ENCODE assay signal across 9 mouse cellular contexts in the genomic region with DNA sequence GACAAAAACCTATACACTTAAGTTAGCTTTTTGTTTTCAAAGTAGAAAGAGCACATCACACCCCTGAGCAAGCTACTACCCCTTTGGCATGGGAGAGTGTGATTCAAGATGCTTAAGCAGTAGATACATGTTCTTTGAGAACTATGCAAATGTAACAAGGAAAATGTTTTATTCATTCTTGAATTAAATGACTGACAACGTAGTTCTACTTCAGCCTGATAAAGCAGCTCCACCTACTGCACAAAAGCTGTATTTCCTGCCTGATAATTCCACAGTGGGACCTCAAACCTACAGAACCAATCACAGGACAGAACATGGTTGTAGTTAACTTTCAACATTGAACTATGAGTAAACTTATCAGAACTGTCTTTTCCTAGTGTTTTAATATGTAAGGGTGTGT.
DNase-seq lines count a peak whose midpoint lies in the region; ATAC-seq lines count a peak whose summit lies in the region.
"Had no signal": no experiment of that assay in that cellular context is flagged by ENCODE, and none has a peak within 500 bp of the region (broad histone marks: within the 10 kb centered on the region; RNA-seq: fewer than 3 reads in every experiment).

No protein-coding gene starts in this region.

- peaks cover 10% of the 10 kb centered on the region; the same call in 1 of the 2 replicates for H3K4me1 ChIP-seq in kidney, embryonic 16.5 days (ENCODE audit: insufficient read depth, low read length)
- peaks cover 7% of the 10 kb centered on the region; the same call in 1 of the 2 replicates for H3K4me1 ChIP-seq in midbrain, embryonic 15.5 days
- H3K4me1 ChIP-seq: midbrain, embryonic 12.5 days; stomach, embryonic 15.5 days had no signal

- no peak for ATAC-seq in kidney, embryonic 16.5 days (ENCODE audit: low FRiP score, low TSS enrichment)
- peak; percentile 73 for ATAC-seq in midbrain, embryonic 15.5 days (replicated peaks)

- no peaks in the 10 kb centered on the region for H3K27me3 ChIP-seq in kidney, embryonic 16.5 days (ENCODE audit: insufficient read depth, low read length)
- no peaks in the 10 kb centered on the region for H3K27me3 ChIP-seq in midbrain, embryonic 15.5 days (replicated peaks)
- H3K27me3 ChIP-seq: midbrain, embryonic 12.5 days; stomach, embryonic 15.5 days had no signal

- DNase-seq in kidney, adult 18-20 months = peak; percentile 12
- DNase-seq in MEL-GATA-1-ER (ENCODE audit: extremely low read depth, low read depth) (peak; percentile 31), MN1 (ENCODE audit: low spot score) (no peak)
- DNase-seq in cerebellum, postnatal 25 days = peak; percentile 18 to 53
- DNase-seq in kidney, postnatal 4 days = peak; percentile 23 to 39

- no peak overlapping the region for H3K4me2 ChIP-seq in kidney, embryonic 16.5 days (replicated peaks; ENCODE audit: low read depth, low read length)
- H3K4me2 ChIP-seq in midbrain, embryonic 15.5 days = no peak overlapping the region
- H3K4me2 ChIP-seq: midbrain, embryonic 12.5 days; stomach, embryonic 15.5 days had no signal

- 22% methylated on average over 1 of the region's 1 CpGs for WGBS in kidney, embryonic 16.5 days
- 5% methylated on average over 1 of the region's 1 CpGs for WGBS in midbrain, embryonic 15.5 days

- no peaks in the 10 kb centered on the region for H3K36me3 ChIP-seq in kidney, embryonic 16.5 days (ENCODE audit: insufficient read depth, low read length)
- no peaks in the 10 kb centered on the region for H3K36me3 ChIP-seq in midbrain, embryonic 15.5 days (replicated peaks)
- H3K36me3 ChIP-seq: midbrain, embryonic 12.5 days; stomach, embryonic 15.5 days had no signal

- H3K9ac ChIP-seq in kidney, embryonic 16.5 days (replicated peaks; ENCODE audit: low read length) = no peak overlapping the region
- H3K9ac ChIP-seq in midbrain, embryonic 15.5 days = no peak overlapping the region
- H3K9ac ChIP-seq: midbrain, embryonic 12.5 days; stomach, embryonic 15.5 days had no signal

- H3K27ac ChIP-seq in kidney, embryonic 16.5 days (ENCODE audit: low read length) = no peak overlapping the region
- no peak overlapping the region for H3K27ac ChIP-seq in midbrain, embryonic 15.5 days
- H3K27ac ChIP-seq: midbrain, embryonic 12.5 days; stomach, embryonic 15.5 days had no signal

- no peaks in the 10 kb centered on the region for H3K9me3 ChIP-seq in kidney, embryonic 16.5 days (ENCODE audit: low read length)
- H3K9me3 ChIP-seq in midbrain, embryonic 15.5 days = no peaks in the 10 kb centered on the region
- H3K9me3 ChIP-seq: midbrain, embryonic 12.5 days; stomach, embryonic 15.5 days had no signal

- H3K4me3 ChIP-seq in kidney, embryonic 16.5 days (ENCODE audit: low read length) = no peak overlapping the region
- no peak overlapping the region for H3K4me3 ChIP-seq in midbrain, embryonic 15.5 days
- H3K4me3 ChIP-seq: midbrain, embryonic 12.5 days; stomach, embryonic 15.5 days had no signal
